Mouse (Mus musculus) neural tube, embryonic 15.5 days (tissue): ENCODE measurements around the gene Wwc1. TPM values are rescaled to one million over a fixed set of nuclear protein-coding genes. Genes with fewer than 3 reads are reported as not detected.

Source experiments
- ATAC-seq: fragments of 200-750 bp; cut with Nextera tagmentation; 2 replicates; pipeline ENCODE4 v1.8.0; 2017; ENCODE audit warnings: mild to moderate bottlenecking, moderate TSS enrichment, moderate library complexity; ENCODE audit not compliant: low FRiP score
- H3K27ac ChIP-seq: fragments of 300-500 bp; sonication (generic); replicated peaks from 2 replicates; pipeline ENCODE4 v1.5.1; 2015; ENCODE audit warnings: mild to moderate bottlenecking, inconsistent platforms
- H3K27me3 ChIP-seq: fragments of 300-500 bp; sonication (generic); replicated peaks from 2 replicates; pipeline ENCODE4 v1.6.1; 2015; ENCODE audit warnings: inconsistent platforms
- H3K36me3 ChIP-seq: fragments of 300-500 bp; sonication (generic); 2 replicates; pipeline ENCODE4 v1.6.1; 2015; ENCODE audit warnings: inconsistent platforms
- H3K4me1 ChIP-seq: fragments of 300-500 bp; sonication (generic); 2 replicates; pipeline ENCODE4 v1.6.1; 2015; ENCODE audit warnings: inconsistent platforms
- H3K4me2 ChIP-seq: fragments of 300-500 bp; sonication (generic); 2 replicates; pipeline ENCODE4 v1.6.1; 2015; ENCODE audit warnings: inconsistent platforms, mild to moderate bottlenecking, moderate library complexity
- H3K4me3 ChIP-seq: fragments of 300-500 bp; sonication (generic); replicated peaks from 2 replicates; pipeline ENCODE4 v1.5.1; 2015; ENCODE audit warnings: mild to moderate bottlenecking, inconsistent platforms
- H3K9ac ChIP-seq: fragments of 300-500 bp; sonication (generic); replicated peaks from 2 replicates; pipeline ENCODE4 v1.6.1; 2015; ENCODE audit warnings: mild to moderate bottlenecking, inconsistent platforms
- H3K9me3 ChIP-seq: fragments of 300-500 bp; sonication (generic); replicated peaks from 2 replicates; pipeline ENCODE4 v1.6.1; 2016; ENCODE audit warnings: inconsistent platforms
- WGBS: fragments of 180-500 bp; shearing (Covaris S2); methylation state at CpG from one replicate; pipeline ENCODE4 v1.1.7; 2015; ENCODE audit warnings: mixed read lengths; 5-methylcytosine and 5-hydroxymethylcytosine counted together
- polyA plus RNA-seq: library from polyadenylated mRNA; unstranded; fragments of >200 nt; fragmentation: Nextera tagmentation; extraction: Ambion mirVana; gene quantifications from 2 replicates; pipeline ENCODE4 v1.2.1, GENCODE M21; 2015

Wwc1 gene
- polyA plus RNA-seq, 1 experiment from 2014 or later, result 7.0 TPM

DNA sequence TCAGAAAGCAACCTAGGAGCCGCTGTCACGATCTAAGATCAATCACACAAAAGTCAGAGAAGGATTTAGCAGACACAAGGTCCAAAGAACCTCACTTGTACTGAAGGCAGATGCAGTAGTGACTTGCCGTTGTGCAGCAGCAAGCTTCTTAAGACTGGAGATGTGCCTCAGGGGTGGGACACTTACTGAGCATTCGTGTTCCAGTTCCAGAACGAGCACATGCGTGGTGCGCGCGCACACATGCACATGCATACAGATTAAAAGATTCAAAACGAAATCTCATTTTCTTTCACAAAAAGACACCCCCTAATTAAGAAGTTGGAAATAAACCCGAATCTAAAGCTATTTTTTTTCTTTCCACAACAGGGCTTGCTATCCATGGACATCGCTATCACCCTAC is 51.9 kb downstream of the Wwc1 start:
- H3K27ac ChIP-seq, result no peak overlapping the region
- H3K27me3 ChIP-seq, result no peaks in the 10 kb centered on the region
- H3K9me3 ChIP-seq, result no peaks in the 10 kb centered on the region
- no peaks in the 10 kb centered on the region for H3K36me3 ChIP-seq
- no peak overlapping the region for H3K9ac ChIP-seq
- WGBS, result 92% methylated on average over 12 of the region's 12 CpGs
- H3K4me3 ChIP-seq, result no peak overlapping the region
- peaks cover 7% of the 10 kb centered on the region; the same call in 1 of the 2 replicates for H3K4me1 ChIP-seq
- no peak for ATAC-seq
- H3K4me2 ChIP-seq, result no peak overlapping the region

DNA sequence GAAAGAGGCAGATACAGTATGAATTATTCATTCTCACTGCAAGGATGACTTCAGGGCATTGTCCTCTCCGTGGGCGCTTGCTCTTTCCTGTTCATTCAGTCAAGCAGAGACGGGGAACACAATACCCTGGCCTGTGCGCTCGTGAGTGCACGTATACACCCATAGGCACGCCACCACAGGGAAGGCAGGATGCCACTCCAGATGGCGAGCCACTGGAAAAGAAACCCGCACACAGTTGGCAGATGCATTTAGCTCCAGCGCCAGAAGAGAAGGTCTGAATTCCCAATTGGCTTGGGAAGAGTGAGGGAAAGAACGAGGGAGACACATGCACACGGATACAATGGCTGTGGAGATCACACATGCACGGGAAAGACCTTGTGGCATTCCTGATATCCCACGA is 53.0 kb downstream of the Wwc1 start:
- no peaks in the 10 kb centered on the region for H3K27me3 ChIP-seq
- peak; percentile 48; the same call in 1 of the 2 replicates for ATAC-seq
- H3K4me2 ChIP-seq, result no peak overlapping the region
- H3K9me3 ChIP-seq, result no peaks in the 10 kb centered on the region
- WGBS, result 15% methylated on average over 14 of the region's 14 CpGs
- no peak overlapping the region for H3K4me3 ChIP-seq
- H3K36me3 ChIP-seq, result no peaks in the 10 kb centered on the region
- peaks cover 9% of the 10 kb centered on the region for H3K4me1 ChIP-seq
- H3K9ac ChIP-seq, result no peak overlapping the region
- peak overlapping the region; percentile 46 for H3K27ac ChIP-seq

- 85% methylated on average over 7 of the region's 7 CpGs for WGBS
- ATAC-seq, result no peak
- H3K27ac ChIP-seq, result no peak overlapping the region
These were observed 54.7 kb downstream of the Wwc1 start for GRCm38 (mm10) chr11:35925592-35925991.

DNA sequence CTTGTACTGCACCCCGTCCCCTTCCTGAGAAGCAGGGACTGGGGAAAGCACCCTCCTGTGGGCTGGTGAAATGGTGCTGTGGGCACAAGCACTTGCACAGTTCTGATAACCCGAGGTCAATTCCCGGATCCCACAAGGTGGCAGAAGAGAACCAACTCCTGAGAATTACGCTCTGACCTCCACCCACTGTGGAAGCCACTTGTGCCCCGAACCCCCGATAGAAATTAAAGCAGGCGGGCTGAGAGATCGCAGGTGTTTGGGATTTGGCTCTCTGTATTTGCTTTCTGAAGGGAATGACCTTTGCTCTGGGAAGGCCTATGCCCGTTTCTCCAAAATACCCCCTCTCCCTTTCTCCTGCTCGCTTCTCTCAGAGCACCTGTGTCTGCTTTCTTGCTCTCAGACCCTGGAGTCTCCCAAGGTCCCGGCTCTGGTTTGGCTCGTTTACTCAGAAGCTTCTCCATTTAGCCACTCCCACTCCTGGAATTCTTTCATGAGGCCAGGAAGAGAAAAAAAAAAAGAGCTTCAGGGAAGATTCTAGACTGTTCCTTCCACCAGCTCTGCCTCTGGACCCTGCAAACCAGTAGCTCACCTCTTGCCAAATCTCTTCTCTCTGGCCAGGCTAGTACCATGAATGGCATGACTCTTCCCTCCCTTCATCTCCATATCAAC is 58.0 kb downstream of the Wwc1 start:
- no peaks in the 10 kb centered on the region for H3K9me3 ChIP-seq
- H3K27ac ChIP-seq, result no peak overlapping the region
- WGBS, result 38% methylated on average over 12 of the region's 12 CpGs
- no peak overlapping the region for H3K9ac ChIP-seq
- no peak for ATAC-seq
- no peaks in the 10 kb centered on the region for H3K36me3 ChIP-seq
- no peaks in the 10 kb centered on the region for H3K27me3 ChIP-seq
- H3K4me2 ChIP-seq, result no peak overlapping the region
- H3K4me3 ChIP-seq, result no peak overlapping the region
- H3K4me1 ChIP-seq, result peaks cover 17% of the 10 kb centered on the region

More at GRCm38 (mm10) chr11:35925592-35925991, 54.7 kb downstream of the Wwc1 start:
- no peaks in the 10 kb centered on the region for H3K36me3 ChIP-seq
- H3K27me3 ChIP-seq, result no peaks in the 10 kb centered on the region
- H3K4me2 ChIP-seq, result no peak overlapping the region
- no peak overlapping the region for H3K4me3 ChIP-seq
- no peak overlapping the region for H3K9ac ChIP-seq
- peaks cover 18% of the 10 kb centered on the region for H3K4me1 ChIP-seq
- H3K9me3 ChIP-seq, result no peaks in the 10 kb centered on the region

DNA sequence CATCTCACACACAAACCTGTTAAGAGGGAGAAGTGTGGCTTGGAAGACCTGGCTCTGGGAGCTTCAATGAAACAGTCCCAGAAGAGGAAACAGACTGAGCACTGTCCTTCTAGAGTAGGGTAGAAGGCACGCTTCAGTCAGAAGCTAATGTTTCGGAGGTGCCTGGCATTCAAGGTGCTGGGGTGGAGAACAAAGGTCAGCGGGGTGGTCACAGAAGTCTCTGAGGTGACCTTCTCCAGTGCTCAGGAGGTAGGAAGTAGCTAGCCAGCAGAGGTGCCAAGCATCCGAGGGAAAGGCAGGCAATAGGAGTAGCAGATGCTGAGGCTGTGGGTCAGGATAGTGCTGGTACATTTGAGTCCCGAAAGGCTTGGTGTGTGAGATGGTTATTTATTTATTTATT is 59.6 kb downstream of the Wwc1 start:
- H3K27ac ChIP-seq, result no peak overlapping the region
- no peaks in the 10 kb centered on the region for H3K27me3 ChIP-seq
- no peak overlapping the region for H3K9ac ChIP-seq
- WGBS, result 86% methylated on average over 5 of the region's 5 CpGs
- no peak overlapping the region for H3K4me3 ChIP-seq
- H3K4me2 ChIP-seq, result no peak overlapping the region
- H3K9me3 ChIP-seq, result no peaks in the 10 kb centered on the region
- ATAC-seq, result no peak
- H3K4me1 ChIP-seq, result peaks cover 20% of the 10 kb centered on the region
- no peaks in the 10 kb centered on the region for H3K36me3 ChIP-seq

GRCm38 (mm10) chr11:35919856-35920503 is 60.3 kb downstream of the Wwc1 start:
- peak overlapping the region; percentile 38; the same call in 1 of the 2 replicates for H3K27ac ChIP-seq
- ATAC-seq, result no peak
- H3K27me3 ChIP-seq, result no peaks in the 10 kb centered on the region
- no peak overlapping the region for H3K4me3 ChIP-seq
- no peak overlapping the region for H3K9ac ChIP-seq
- peaks cover 25% of the 10 kb centered on the region for H3K4me1 ChIP-seq
- WGBS, result 71% methylated on average over 9 of the region's 9 CpGs
- no peaks in the 10 kb centered on the region for H3K9me3 ChIP-seq
- H3K36me3 ChIP-seq, result no peaks in the 10 kb centered on the region
- no peak overlapping the region for H3K4me2 ChIP-seq

DNA sequence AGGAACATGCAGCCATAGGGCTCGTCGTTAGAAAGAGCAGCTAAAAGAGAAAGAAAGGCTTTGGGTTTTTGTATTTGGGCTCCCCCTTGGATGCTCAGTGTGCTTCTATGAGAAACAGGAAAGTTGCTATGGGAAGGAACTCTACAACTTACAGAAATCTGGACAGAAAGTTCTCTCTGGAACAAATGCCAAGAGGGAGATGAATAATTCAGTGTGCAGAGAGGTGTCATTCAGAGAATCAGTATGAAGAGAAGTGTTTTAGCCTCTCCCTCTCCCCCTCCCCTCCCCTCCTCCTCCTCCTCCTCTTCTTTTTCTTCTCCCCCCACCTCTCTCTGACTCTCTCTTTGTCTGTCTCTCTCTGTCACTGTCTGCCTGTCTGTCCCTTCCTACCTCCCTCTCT is 60.9 kb downstream of the Wwc1 start:
- Histone ChIP-seq H3K36me3 (no peaks in the 10 kb centered on the region), H3K4me2 (no peak overlapping the region), H3K27me3 (no peaks in the 10 kb centered on the region), H3K9ac (no peak overlapping the region), H3K27ac (0 out of 2 replicates have a peak overlapping the region, but pooled peaks have one; percentile 38), H3K4me3 (no peak overlapping the region), H3K4me1 (peaks cover 25% of the 10 kb centered on the region), H3K9me3 (no peaks in the 10 kb centered on the region)
- 63% methylated on average over 2 of the region's 2 CpGs for WGBS
- no peak for ATAC-seq

- 78% methylated on average over 8 of the region's 8 CpGs for WGBS
- Histone ChIP-seq H3K4me3 (no peak overlapping the region), H3K9me3 (no peaks in the 10 kb centered on the region), H3K4me2 (no peak overlapping the region), H3K27me3 (no peaks in the 10 kb centered on the region), H3K27ac (no peak overlapping the region), H3K4me1 (peaks cover 23% of the 10 kb centered on the region), H3K36me3 (no peaks in the 10 kb centered on the region), H3K9ac (no peak overlapping the region)
- ATAC-seq, result no peak
These were observed 63.7 kb downstream of the Wwc1 start for GRCm38 (mm10) chr11:35916466-35917185.

DNA sequence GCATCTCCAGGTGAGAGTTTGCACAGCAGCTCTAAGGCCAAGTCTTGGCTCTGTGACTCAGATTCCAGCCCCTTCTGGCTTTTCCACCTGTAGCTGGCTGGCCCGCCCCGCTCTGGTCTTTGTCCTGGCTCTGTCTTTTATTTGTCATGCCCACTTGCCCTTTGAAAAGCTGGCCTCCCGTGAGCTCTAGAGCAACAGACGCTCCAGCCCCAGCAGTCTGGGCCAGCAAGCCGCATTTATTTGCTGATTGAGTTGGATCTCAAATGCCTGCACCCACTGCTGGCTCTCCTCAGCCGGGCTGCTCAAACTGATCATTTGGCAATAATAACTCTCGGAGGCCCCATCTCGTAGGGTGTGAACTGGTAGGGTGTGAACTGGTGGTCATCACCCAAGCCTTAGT is 64.8 kb downstream of the Wwc1 start:
- H3K36me3 ChIP-seq, result no peaks in the 10 kb centered on the region
- no peaks in the 10 kb centered on the region for H3K9me3 ChIP-seq
- no peak overlapping the region for H3K4me2 ChIP-seq
- no peak overlapping the region for H3K4me3 ChIP-seq
- H3K27ac ChIP-seq, result no peak overlapping the region
- no peak overlapping the region for H3K9ac ChIP-seq
- 39% methylated on average over 8 of the region's 8 CpGs for WGBS
- H3K27me3 ChIP-seq, result no peaks in the 10 kb centered on the region
- H3K4me1 ChIP-seq, result peaks cover 20% of the 10 kb centered on the region
- no peak for ATAC-seq

- Histone ChIP-seq H3K4me1 (peaks cover 15% of the 10 kb centered on the region), H3K27ac (no peak overlapping the region), H3K27me3 (no peaks in the 10 kb centered on the region), H3K9me3 (no peaks in the 10 kb centered on the region), H3K9ac (no peak overlapping the region), H3K4me3 (no peak overlapping the region), H3K36me3 (no peaks in the 10 kb centered on the region), H3K4me2 (no peak overlapping the region)
- 34% methylated on average over 6 of the region's 6 CpGs for WGBS
- ATAC-seq, result peak; percentile 63
These were observed 66.8 kb downstream of the Wwc1 start for GRCm38 (mm10) chr11:35913418-35914044.

DNA sequence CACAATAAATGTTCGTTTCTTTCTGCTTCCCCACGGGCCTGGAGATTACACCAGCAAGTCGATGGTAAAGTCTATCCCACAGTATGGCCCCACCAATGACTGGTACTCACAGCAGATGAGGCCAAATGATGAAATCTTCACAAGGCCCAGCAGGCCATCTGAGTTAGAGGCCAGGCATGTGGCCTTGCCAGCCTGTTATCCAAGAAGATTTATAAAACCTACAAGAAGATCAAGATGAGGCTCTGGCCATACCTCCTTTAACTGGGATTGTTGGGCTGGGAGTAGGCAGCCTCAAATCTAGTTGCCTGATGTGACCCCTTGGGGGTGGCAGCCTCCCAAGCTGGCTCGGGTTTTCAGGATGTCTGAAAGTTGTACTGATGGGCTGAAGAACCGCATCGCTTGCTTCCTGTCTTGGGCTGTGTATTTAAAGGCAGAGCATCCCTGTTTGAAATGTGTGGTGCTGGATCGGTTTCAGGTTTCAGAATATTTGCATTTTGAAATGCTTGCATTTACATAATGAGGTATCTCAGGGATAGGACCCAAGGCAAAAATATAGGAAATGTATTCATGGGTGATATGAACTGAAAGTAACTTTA is 75.3 kb downstream of the Wwc1 start:
- Histone ChIP-seq H3K9ac (no peak overlapping the region), H3K9me3 (no peaks in the 10 kb centered on the region), H3K27me3 (no peaks in the 10 kb centered on the region), H3K4me2 (no peak overlapping the region), H3K4me3 (no peak overlapping the region), H3K4me1 (no peaks in the 10 kb centered on the region), H3K36me3 (no peaks in the 10 kb centered on the region), H3K27ac (no peak overlapping the region)
- no peak for ATAC-seq
- WGBS, result 78% methylated on average over 7 of the region's 7 CpGs
